In genomic region chr2:166780980-166781578, GRCm38 (mm10) we compare ENCODE assay signal across 8 mouse cellular contexts. TPM values are rescaled to one million over a fixed set of nuclear protein-coding genes. Genes with fewer than 3 reads are reported as not detected.
A peak's percentile ranks its signal among the peaks of the same experiment; 100 is the strongest.
DNase-seq lines count a peak whose midpoint lies in the region; ATAC-seq lines count a peak whose summit lies in the region.

No protein-coding gene starts in this region.

- H3K4me1 ChIP-seq in midbrain, embryonic 11.5 days (ENCODE audit: control insufficient read depth, insufficient read depth, low read length): peaks cover 7% of the 10 kb centered on the region; the same call in 1 of the 2 replicates
- H3K4me1 ChIP-seq in midbrain, embryonic 16.5 days (ENCODE audit: control insufficient read depth, insufficient read depth, low read length): peaks cover 14% of the 10 kb centered on the region
- peaks cover 9% of the 10 kb centered on the region; the same call in 1 of the 2 replicates for H3K4me1 ChIP-seq in intestine, embryonic 14.5 days (replicated peaks; ENCODE audit: control insufficient read depth, insufficient read depth, low read length)
- H3K4me1 ChIP-seq in limb, embryonic 10.5 days: peaks cover 26% of the 10 kb centered on the region

- H3K4me2 ChIP-seq in midbrain, embryonic 11.5 days: no peak overlapping the region
- H3K4me2 ChIP-seq in midbrain, embryonic 16.5 days (ENCODE audit: low read length): no peak overlapping the region
- no peak overlapping the region for H3K4me2 ChIP-seq in intestine, embryonic 14.5 days (ENCODE audit: low read length)

- no peaks in the 10 kb centered on the region; the same call in 1 of the 2 replicates for H3K27me3 ChIP-seq in midbrain, embryonic 11.5 days (ENCODE audit: control insufficient read depth, insufficient read depth, low read length)
- no peaks in the 10 kb centered on the region for H3K27me3 ChIP-seq in midbrain, embryonic 16.5 days (ENCODE audit: control insufficient read depth, insufficient read depth, low read depth, low read length)
- H3K27me3 ChIP-seq in intestine, embryonic 14.5 days (replicated peaks; ENCODE audit: control insufficient read depth, insufficient read depth, low read length): no peaks in the 10 kb centered on the region
- H3K27me3 ChIP-seq in limb, embryonic 10.5 days (ENCODE audit: low read depth, poor library complexity, severe bottlenecking): peaks cover 15% of the 10 kb centered on the region

- H3K9me3 ChIP-seq in midbrain, embryonic 11.5 days (ENCODE audit: control insufficient read depth, low read length): no peaks in the 10 kb centered on the region
- H3K9me3 ChIP-seq in midbrain, embryonic 16.5 days (replicated peaks; ENCODE audit: control insufficient read depth, low read length, poor library complexity, severe bottlenecking): no peaks in the 10 kb centered on the region
- H3K9me3 ChIP-seq in intestine, embryonic 14.5 days (ENCODE audit: control insufficient read depth, low read length): no peaks in the 10 kb centered on the region
- no peaks in the 10 kb centered on the region for H3K9me3 ChIP-seq in limb, embryonic 10.5 days (replicated peaks)

- peak; percentile 98 for DNase-seq in midbrain, embryonic 11.5 days (ENCODE audit: low spot score, missing footprints)
- DNase-seq in cerebellum, adult 9-10 months: peak; percentile 72
- DNase-seq in frontal cortex, postnatal 10 days (ENCODE audit: low spot score in 2 of 2): peak; percentile 32 to 72
- DNase-seq in intestine, embryonic 14.5 days (ENCODE audit: low spot score): peak; percentile 94
- peak; percentile 90 for DNase-seq in limb, embryonic 10.5 days (ENCODE audit: low spot score)
- peak; percentile 72 to 81 for DNase-seq in natural killer cell, adult 2 months (ENCODE audit: low spot score in 2 of 2)
- peak; percentile 87 for DNase-seq in testis, postnatal 10 days (ENCODE audit: low spot score)

- H3K9ac ChIP-seq in midbrain, embryonic 11.5 days (ENCODE audit: low read length): no peak overlapping the region
- no peak overlapping the region for H3K9ac ChIP-seq in midbrain, embryonic 16.5 days (ENCODE audit: low read depth, low read length)
- no peak overlapping the region for H3K9ac ChIP-seq in intestine, embryonic 14.5 days (ENCODE audit: low read length)

- no peak overlapping the region for H3K4me3 ChIP-seq in midbrain, embryonic 11.5 days (ENCODE audit: low read depth, low read length)
- H3K4me3 ChIP-seq in midbrain, embryonic 16.5 days (ENCODE audit: low read depth, low read length): no peak overlapping the region
- H3K4me3 ChIP-seq in intestine, embryonic 14.5 days (ENCODE audit: low read depth, low read length): no peak overlapping the region
- H3K4me3 ChIP-seq in limb, embryonic 10.5 days: no peak overlapping the region

- peak; percentile 54; the same call in 1 of the 2 replicates for ATAC-seq in midbrain, embryonic 11.5 days (ENCODE audit: low FRiP score)
- no peak for ATAC-seq in midbrain, embryonic 16.5 days
- ATAC-seq in intestine, embryonic 14.5 days (replicated peaks; ENCODE audit: low FRiP score, low TSS enrichment, low read depth): no peak; the same call in 1 of the 2 replicates

- 17% methylated on average over 9 of the region's 9 CpGs for WGBS in midbrain, embryonic 11.5 days
- WGBS in midbrain, embryonic 16.5 days: 13% methylated on average over 9 of the region's 9 CpGs
- 13% methylated on average over 9 of the region's 9 CpGs for WGBS in intestine, embryonic 14.5 days
- 17% methylated on average over 9 of the region's 9 CpGs for WGBS in limb, embryonic 10.5 days

- no peak overlapping the region for H3K27ac ChIP-seq in midbrain, embryonic 11.5 days (ENCODE audit: low read depth, low read length)
- no peak overlapping the region for H3K27ac ChIP-seq in midbrain, embryonic 16.5 days (ENCODE audit: low read length)
- no peak overlapping the region for H3K27ac ChIP-seq in intestine, embryonic 14.5 days (ENCODE audit: low read depth)
- H3K27ac ChIP-seq in limb, embryonic 10.5 days: peak overlapping the region; percentile 33; the same call in 1 of the 2 replicates

- H3K36me3 ChIP-seq in midbrain, embryonic 11.5 days (ENCODE audit: control insufficient read depth, insufficient read depth, low read length): no peaks in the 10 kb centered on the region
- no peaks in the 10 kb centered on the region for H3K36me3 ChIP-seq in midbrain, embryonic 16.5 days (ENCODE audit: control insufficient read depth, insufficient read depth, low read length)
- no peaks in the 10 kb centered on the region for H3K36me3 ChIP-seq in intestine, embryonic 14.5 days (ENCODE audit: control insufficient read depth, insufficient read depth, low read length)
- no peaks in the 10 kb centered on the region for H3K36me3 ChIP-seq in limb, embryonic 10.5 days

RNA-seq across cellular contexts. Expression of gene Trp53rkb, which starts 11.3 kb away (rescaled TPM):
- polyA plus RNA-seq in midbrain, embryonic 11.5 days (2014; fragmentation: Nextera tagmentation; extraction: Ambion mirVana): 8.7 and 10.8 TPM in 2 replicates
- polyA plus RNA-seq in midbrain, embryonic 16.5 days (2015; fragmentation: Nextera tagmentation; extraction: Ambion mirVana): 8.8 and 9.0 TPM in 2 replicates
- polyA plus RNA-seq in intestine, embryonic 14.5 days (2014; fragmentation: Nextera tagmentation; extraction: Ambion mirVana): 6.5 and 8.9 TPM in 2 replicates
- polyA plus RNA-seq in limb, embryonic 10.5 days (2016; fragmentation: Nextera tagmentation; extraction: Ambion mirVana): 14.5 and 15.5 TPM in 2 replicates

RNA-seq across cellular contexts. Expression of gene Arfgef2, which starts 24.3 kb away (rescaled TPM):
- 4.4 and 4.6 TPM in 2 replicates for polyA plus RNA-seq in midbrain, embryonic 11.5 days (2014; fragmentation: Nextera tagmentation; extraction: Ambion mirVana)
- polyA plus RNA-seq in midbrain, embryonic 16.5 days (2015; fragmentation: Nextera tagmentation; extraction: Ambion mirVana): 5.7 and 5.8 TPM in 2 replicates
- polyA plus RNA-seq in intestine, embryonic 14.5 days (2014; fragmentation: Nextera tagmentation; extraction: Ambion mirVana): 8.1 and 9.3 TPM in 2 replicates
- 4.4 and 5.2 TPM in 2 replicates for polyA plus RNA-seq in limb, embryonic 10.5 days (2016; fragmentation: Nextera tagmentation; extraction: Ambion mirVana)
